Mouse (Mus musculus): ENCODE data around the gene Tlr9. TPM values are rescaled to one million over a fixed set of nuclear protein-coding genes. Genes with fewer than 3 reads are reported as not detected.

Tlr9 gene
- polyA plus RNA-seq, 1 experiment from 2014 or later = 0.07 TPM

DNA sequence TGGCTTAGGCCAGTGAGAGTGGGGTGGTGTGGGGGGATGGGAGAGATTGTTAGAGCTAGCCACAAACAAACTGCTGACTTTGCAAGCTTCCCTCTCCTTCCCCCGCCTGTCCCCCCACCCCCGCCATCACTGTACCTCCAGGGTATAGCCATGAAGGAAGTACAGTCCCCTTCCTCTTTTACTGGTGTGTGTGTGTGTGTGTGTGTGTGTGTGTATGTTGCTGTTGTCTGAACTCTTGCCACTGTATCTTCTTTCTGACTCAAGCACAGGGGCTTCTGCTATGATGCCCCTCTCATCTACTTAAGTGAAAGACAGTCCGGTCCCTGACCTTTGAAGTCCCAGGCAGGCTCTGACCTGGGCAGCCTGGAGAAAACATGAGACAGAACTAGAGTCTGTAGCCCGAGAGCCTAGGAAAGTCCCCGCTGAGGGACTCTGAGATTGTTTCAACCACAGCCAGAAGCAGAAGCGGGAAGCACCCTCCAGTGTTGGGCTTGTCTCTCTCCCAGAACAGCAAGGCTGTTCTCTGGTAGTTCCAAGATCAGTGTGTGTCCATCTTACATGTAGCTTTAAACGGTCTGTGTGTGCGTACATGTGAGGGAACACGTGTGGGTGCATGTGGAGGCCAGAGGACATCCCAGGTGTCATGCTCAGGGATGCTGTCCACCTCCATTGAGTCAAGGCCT lies 7.8 kb downstream of the Tlr9 start:
- DNase-seq (ENCODE audit: low spot score) (no peak), ATAC-seq (replicated peaks; ENCODE audit: low FRiP score, low read depth) (no peak)
- peaks cover 5% of the 10 kb centered on the region; the same call in 1 of the 2 replicates for H3K4me1 ChIP-seq (replicated peaks; ENCODE audit: insufficient read depth, low read length)
- H3K27ac ChIP-seq = no peak overlapping the region
- no peak overlapping the region for H3K4me2 ChIP-seq (ENCODE audit: low read length)
- WGBS = 76% methylated on average over 9 of the region's 9 CpGs
- H3K27me3 ChIP-seq (ENCODE audit: insufficient read depth, low read length) = no peaks in the 10 kb centered on the region
- H3K9me3 ChIP-seq (replicated peaks; ENCODE audit: low read length) = no peaks in the 10 kb centered on the region
- TF ChIP-seq CTCF (IDR thresholded peaks at IDR 0.05; ENCODE audit: low read depth) = no peak
- no peak overlapping the region for H3K9ac ChIP-seq (ENCODE audit: low read depth, low read length)
- H3K36me3 ChIP-seq (ENCODE audit: insufficient read depth, low read length) = peaks cover 23% of the 10 kb centered on the region
- no peak overlapping the region for H3K4me3 ChIP-seq (replicated peaks; ENCODE audit: low read depth, low read length)

DNA sequence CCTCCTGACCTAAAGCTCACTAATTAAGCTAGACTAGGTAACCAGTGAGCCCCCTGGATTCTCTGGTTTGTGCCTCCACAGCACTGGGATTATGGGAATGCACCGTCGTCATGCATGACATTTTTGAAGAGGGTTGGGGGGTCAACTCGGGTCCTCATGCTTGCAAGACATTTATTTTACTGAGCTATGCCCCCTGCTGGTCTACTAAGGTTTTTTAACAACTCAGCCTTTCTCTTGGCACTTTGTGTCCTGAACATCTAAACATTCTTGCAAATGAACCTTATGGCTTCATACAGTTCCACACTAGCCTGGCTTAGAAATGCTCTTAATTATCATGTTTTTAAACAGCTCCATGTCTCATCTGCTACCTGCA lies 8.3 kb downstream of the Tlr9 start:
- Histone ChIP-seq H3K4me1 (replicated peaks; ENCODE audit: insufficient read depth, low read length) (peaks cover 3% of the 10 kb centered on the region; the same call in 1 of the 2 replicates), H3K9ac (ENCODE audit: low read depth, low read length) (no peak overlapping the region), H3K27me3 (ENCODE audit: insufficient read depth, low read length) (no peaks in the 10 kb centered on the region), H3K4me2 (ENCODE audit: low read length) (no peak overlapping the region), H3K4me3 (replicated peaks; ENCODE audit: low read depth, low read length) (no peak overlapping the region), H3K27ac (no peak overlapping the region), H3K9me3 (replicated peaks; ENCODE audit: low read length) (no peaks in the 10 kb centered on the region), H3K36me3 (ENCODE audit: insufficient read depth, low read length) (peaks cover 29% of the 10 kb centered on the region)
- peak; percentile 48; the same call in 1 of the 2 replicates for TF ChIP-seq CTCF (IDR thresholded peaks at IDR 0.05; ENCODE audit: low read depth)
- ATAC-seq (replicated peaks; ENCODE audit: low FRiP score, low read depth) = no peak
- WGBS = 47% methylated on average over 3 of the region's 3 CpGs
- no peak for DNase-seq (ENCODE audit: low spot score)

DNA sequence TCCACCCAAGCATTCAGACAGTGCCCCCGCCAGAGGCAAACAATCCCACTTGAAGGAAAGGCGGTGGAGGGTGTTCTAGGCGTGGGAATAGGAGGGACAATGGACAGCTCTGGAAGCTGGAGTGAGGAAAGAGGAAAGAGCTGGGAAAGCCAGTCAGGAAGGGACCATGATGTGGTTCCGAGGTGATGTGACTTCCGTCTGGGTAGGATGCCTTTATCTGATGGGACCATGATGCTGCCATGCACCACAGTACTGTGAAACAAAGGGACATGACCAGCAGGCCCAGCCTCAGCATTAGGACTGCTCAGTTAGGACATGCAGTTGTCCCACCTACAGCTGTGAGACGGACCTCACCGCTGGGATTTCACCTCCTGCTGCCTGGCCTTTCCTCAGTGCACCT lies 8.8 kb downstream of the Tlr9 start:
- Histone ChIP-seq H3K4me3 (replicated peaks; ENCODE audit: low read depth, low read length) (no peak overlapping the region), H3K27me3 (ENCODE audit: insufficient read depth, low read length) (no peaks in the 10 kb centered on the region), H3K4me1 (replicated peaks; ENCODE audit: insufficient read depth, low read length) (no peaks in the 10 kb centered on the region), H3K9me3 (replicated peaks; ENCODE audit: low read length) (no peaks in the 10 kb centered on the region), H3K27ac (no peak overlapping the region), H3K4me2 (ENCODE audit: low read length) (no peak overlapping the region), H3K36me3 (ENCODE audit: insufficient read depth, low read length) (peaks cover 32% of the 10 kb centered on the region), H3K9ac (ENCODE audit: low read depth, low read length) (no peak overlapping the region)
- 83% methylated on average over 7 of the region's 7 CpGs for WGBS
- ATAC-seq (replicated peaks; ENCODE audit: low FRiP score, low read depth) (no peak), DNase-seq (ENCODE audit: low spot score) (no peak)
- no peak for TF ChIP-seq CTCF (IDR thresholded peaks at IDR 0.05; ENCODE audit: low read depth)

DNA sequence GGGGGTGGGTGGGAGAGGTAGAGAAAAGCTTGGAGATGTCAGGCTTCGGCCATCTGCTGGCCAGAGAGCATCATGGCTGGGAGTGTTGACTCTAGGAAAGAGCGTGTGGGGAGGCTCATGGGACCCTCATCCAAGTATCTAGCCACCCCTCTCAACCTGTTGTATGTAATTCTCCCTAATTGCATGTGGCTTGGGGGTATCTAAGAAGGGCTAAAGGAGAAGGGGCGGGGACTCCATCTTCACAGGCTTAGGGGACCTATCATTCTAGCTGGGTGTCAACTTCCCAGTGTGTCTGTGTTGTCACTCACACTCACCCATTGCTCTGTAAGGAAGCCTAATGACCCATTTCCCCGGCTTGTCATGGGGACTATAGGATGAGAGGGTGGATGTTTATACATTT lies 9.4 kb downstream of the Tlr9 start:
- H3K4me1 ChIP-seq (replicated peaks; ENCODE audit: insufficient read depth, low read length) = no peaks in the 10 kb centered on the region
- H3K27ac ChIP-seq = no peak overlapping the region
- no peaks in the 10 kb centered on the region for H3K9me3 ChIP-seq (replicated peaks; ENCODE audit: low read length)
- DNase-seq (ENCODE audit: low spot score) (no peak), ATAC-seq (replicated peaks; ENCODE audit: low FRiP score, low read depth) (no peak)
- H3K36me3 ChIP-seq (ENCODE audit: insufficient read depth, low read length) = peaks cover 36% of the 10 kb centered on the region
- TF ChIP-seq CTCF (IDR thresholded peaks at IDR 0.05; ENCODE audit: low read depth) = no peak
- no peak overlapping the region for H3K4me2 ChIP-seq (ENCODE audit: low read length)
- WGBS = 77% methylated on average over 4 of the region's 4 CpGs
- H3K4me3 ChIP-seq (replicated peaks; ENCODE audit: low read depth, low read length) = no peak overlapping the region
- no peaks in the 10 kb centered on the region for H3K27me3 ChIP-seq (ENCODE audit: insufficient read depth, low read length)
- H3K9ac ChIP-seq (ENCODE audit: low read depth, low read length) = no peak overlapping the region

DNA sequence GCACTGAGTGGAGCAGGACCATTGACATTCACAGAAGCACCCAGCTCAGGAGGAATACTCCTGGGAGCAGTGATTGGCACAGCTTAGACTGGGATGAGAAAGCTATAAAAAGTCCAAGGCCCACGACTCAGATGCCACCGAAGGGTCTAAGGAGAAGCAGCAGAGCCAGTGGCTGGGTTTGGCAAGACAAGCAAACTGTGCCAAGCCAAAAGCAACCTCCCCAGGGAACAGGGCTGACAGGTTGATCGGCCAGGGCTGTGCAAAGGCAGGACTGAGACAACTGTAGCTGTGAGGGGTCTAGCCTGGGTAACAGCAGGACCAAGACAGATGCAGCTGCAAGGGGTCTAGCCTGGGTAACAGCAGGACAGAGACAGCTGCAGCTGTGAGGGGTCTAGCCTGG lies 10.6 kb downstream of the Tlr9 start:
- DNase-seq (ENCODE audit: low spot score) = no peak
- Histone ChIP-seq H3K9me3 (replicated peaks; ENCODE audit: low read length) (no peaks in the 10 kb centered on the region), H3K4me3 (replicated peaks; ENCODE audit: low read depth, low read length) (no peak overlapping the region), H3K27me3 (ENCODE audit: insufficient read depth, low read length) (no peaks in the 10 kb centered on the region), H3K9ac (ENCODE audit: low read depth, low read length) (no peak overlapping the region), H3K27ac (no peak overlapping the region), H3K4me2 (ENCODE audit: low read length) (no peak overlapping the region), H3K4me1 (replicated peaks; ENCODE audit: insufficient read depth, low read length) (no peaks in the 10 kb centered on the region), H3K36me3 (ENCODE audit: insufficient read depth, low read length) (peaks cover 44% of the 10 kb centered on the region)
- no peak for TF ChIP-seq CTCF (IDR thresholded peaks at IDR 0.05; ENCODE audit: low read depth)
- 91% methylated on average over 3 of the region's 3 CpGs for WGBS
- ATAC-seq (replicated peaks; ENCODE audit: low FRiP score, low read depth) = no peak

DNA sequence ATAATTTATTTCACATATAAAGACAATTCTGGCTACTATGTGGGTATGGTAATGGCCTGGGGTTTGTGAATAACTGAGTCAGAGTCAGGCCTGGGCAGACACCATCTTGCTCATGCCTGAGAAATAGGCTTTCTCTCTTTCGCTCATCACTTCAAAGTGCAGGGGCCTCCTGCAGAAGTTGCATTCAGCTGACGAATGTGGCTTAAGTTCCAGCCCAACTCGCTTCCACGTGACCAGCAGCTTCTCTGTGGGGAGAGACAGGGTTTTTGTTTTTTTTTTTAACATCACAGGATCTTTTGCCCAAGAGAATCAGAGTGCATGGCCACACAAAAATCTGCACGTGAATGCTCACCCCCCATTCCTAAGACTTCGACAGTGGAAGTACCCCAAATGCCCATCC lies 11.6 kb downstream of the Tlr9 start:
- Histone ChIP-seq H3K4me3 (replicated peaks; ENCODE audit: low read depth, low read length) (no peak overlapping the region), H3K9me3 (replicated peaks; ENCODE audit: low read length) (no peaks in the 10 kb centered on the region), H3K27ac (no peak overlapping the region), H3K4me2 (ENCODE audit: low read length) (no peak overlapping the region), H3K27me3 (ENCODE audit: insufficient read depth, low read length) (no peaks in the 10 kb centered on the region), H3K9ac (ENCODE audit: low read depth, low read length) (no peak overlapping the region), H3K4me1 (replicated peaks; ENCODE audit: insufficient read depth, low read length) (no peaks in the 10 kb centered on the region), H3K36me3 (ENCODE audit: insufficient read depth, low read length) (peaks cover 53% of the 10 kb centered on the region)
- WGBS = 69% methylated on average over 6 of the region's 6 CpGs
- ATAC-seq (replicated peaks; ENCODE audit: low FRiP score, low read depth) = no peak
- TF ChIP-seq CTCF (IDR thresholded peaks at IDR 0.05; ENCODE audit: low read depth) = no peak
- DNase-seq (ENCODE audit: low spot score) = no peak

All from kidney, postnatal 0 days (tissue).